Mouse (Mus musculus): ENCODE data around the gene Usp21. TPM values are rescaled to one million over a fixed set of nuclear protein-coding genes. Genes with fewer than 3 reads are reported as not detected.

Usp21 gene
- polyA plus RNA-seq, 1 experiment from 2014 or later: 59.1 TPM

DNA sequence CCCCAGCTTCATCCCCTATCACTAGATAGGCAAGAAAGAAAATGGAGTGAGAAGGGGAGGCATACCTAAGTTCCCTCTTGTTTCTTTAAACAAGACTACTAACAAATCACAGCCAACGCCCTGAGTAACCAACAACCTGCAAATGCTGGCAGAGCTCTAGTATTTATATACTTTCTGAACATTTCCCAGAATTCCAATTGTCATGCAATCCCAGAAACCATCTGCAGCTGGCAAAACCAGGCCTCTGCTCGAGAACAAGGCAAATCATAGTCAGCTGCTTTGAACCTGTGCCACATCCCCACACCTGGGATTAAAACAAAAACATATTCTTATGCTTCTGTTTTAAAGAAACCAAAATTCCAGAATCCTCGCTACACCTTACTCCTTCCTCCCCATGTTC lies 5.6 kb upstream of the Usp21 start:
- Histone ChIP-seq H3K27ac (ENCODE audit: low read length) (no peak overlapping the region), H3K9me3 (replicated peaks; ENCODE audit: control insufficient read depth, low read length) (no peaks in the 10 kb centered on the region), H3K4me1 (ENCODE audit: control insufficient read depth, insufficient read depth, low read length) (peaks cover 8% of the 10 kb centered on the region), H3K4me3 (replicated peaks; ENCODE audit: low read length) (peak overlapping the region; percentile 82), H3K4me2 (ENCODE audit: low read depth, low read length) (peak overlapping the region; percentile 92), H3K27me3 (ENCODE audit: control insufficient read depth, insufficient read depth, low read length) (peaks cover 5% of the 10 kb centered on the region; the same call in 1 of the 2 replicates), H3K36me3 (ENCODE audit: control insufficient read depth, insufficient read depth, low read length) (0 out of 2 replicates have a peak, but pooled peaks cover 6% of the 10 kb centered on the region), H3K9ac (ENCODE audit: low read length) (no peak overlapping the region)
- ATAC-seq (ENCODE audit: insufficient read depth, low FRiP score): no peak
- 77% methylated on average over 3 of the region's 3 CpGs for WGBS

DNA sequence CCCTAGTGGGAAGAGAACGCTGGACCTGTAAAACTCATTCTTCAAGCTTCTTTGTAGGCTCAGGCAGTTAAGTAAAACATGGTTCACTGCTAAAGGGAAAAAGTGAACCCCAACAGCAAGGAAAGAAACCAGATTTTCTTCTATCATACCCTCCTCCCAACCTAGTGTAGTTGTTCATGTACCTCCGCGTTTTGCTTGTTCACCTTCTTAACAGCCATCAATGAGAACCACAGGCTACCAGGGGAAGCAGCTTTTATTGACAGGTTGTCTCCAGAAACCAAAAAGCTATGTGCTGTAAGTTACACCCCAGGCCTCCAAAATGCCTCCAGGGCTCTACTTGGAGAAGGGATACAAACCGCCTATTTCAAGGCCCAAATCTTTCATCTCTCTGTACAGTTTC lies 537 bp upstream of the Usp21 start:
- H3K36me3 ChIP-seq (ENCODE audit: control insufficient read depth, insufficient read depth, low read length): 0 out of 2 replicates have a peak, but pooled peaks cover 10% of the 10 kb centered on the region
- no peaks in the 10 kb centered on the region for H3K9me3 ChIP-seq (replicated peaks; ENCODE audit: control insufficient read depth, low read length)
- peaks cover 16% of the 10 kb centered on the region for H3K4me1 ChIP-seq (ENCODE audit: control insufficient read depth, insufficient read depth, low read length)
- no peaks in the 10 kb centered on the region for H3K27me3 ChIP-seq (ENCODE audit: control insufficient read depth, insufficient read depth, low read length)
- H3K9ac ChIP-seq (ENCODE audit: low read length): peak overlapping the region; percentile 99
- ATAC-seq (ENCODE audit: insufficient read depth, low FRiP score): no peak
- 56% methylated on average over 4 of the region's 4 CpGs for WGBS
- 0 out of 2 replicates have a peak overlapping the region, but pooled peaks have one; percentile 99 for H3K4me3 ChIP-seq (replicated peaks; ENCODE audit: low read length)
- H3K4me2 ChIP-seq (ENCODE audit: low read depth, low read length): peak overlapping the region; percentile 80
- H3K27ac ChIP-seq (ENCODE audit: low read length): peak overlapping the region; percentile 31; the same call in 1 of the 2 replicates

DNA sequence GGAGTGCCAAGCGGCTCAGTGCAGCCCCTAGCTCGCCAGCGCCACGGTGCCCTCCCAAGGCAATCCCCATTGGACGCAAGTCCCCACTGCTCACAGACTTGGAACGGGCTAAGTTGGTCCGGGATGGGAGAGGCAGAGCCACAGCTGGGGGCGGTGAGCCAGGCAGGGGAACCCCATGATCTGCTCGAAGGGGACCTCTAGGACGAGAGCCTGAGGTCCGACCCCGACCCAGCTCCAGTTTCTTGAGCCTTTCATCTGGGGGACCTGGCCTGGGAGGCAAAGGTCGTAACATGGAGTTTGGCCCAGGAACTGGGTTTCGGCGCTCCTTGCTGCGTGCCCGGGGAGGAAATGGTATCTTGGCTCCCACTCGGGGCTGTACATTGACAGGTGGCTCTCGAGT lies 1.3 kb downstream of the Usp21 start:
- ATAC-seq (ENCODE audit: insufficient read depth, low FRiP score): no peak
- Histone ChIP-seq H3K27me3 (ENCODE audit: control insufficient read depth, insufficient read depth, low read length) (no peaks in the 10 kb centered on the region), H3K4me1 (ENCODE audit: control insufficient read depth, insufficient read depth, low read length) (peaks cover 23% of the 10 kb centered on the region), H3K9ac (ENCODE audit: low read length) (no peak overlapping the region), H3K27ac (ENCODE audit: low read length) (no peak overlapping the region), H3K36me3 (ENCODE audit: control insufficient read depth, insufficient read depth, low read length) (peaks cover 18% of the 10 kb centered on the region; the same call in 1 of the 2 replicates), H3K9me3 (replicated peaks; ENCODE audit: control insufficient read depth, low read length) (no peaks in the 10 kb centered on the region), H3K4me2 (ENCODE audit: low read depth, low read length) (no peak overlapping the region), H3K4me3 (replicated peaks; ENCODE audit: low read length) (peak overlapping the region; percentile 99; the same call in 1 of the 2 replicates)
- 86% methylated on average over 19 of the region's 19 CpGs for WGBS

DNA sequence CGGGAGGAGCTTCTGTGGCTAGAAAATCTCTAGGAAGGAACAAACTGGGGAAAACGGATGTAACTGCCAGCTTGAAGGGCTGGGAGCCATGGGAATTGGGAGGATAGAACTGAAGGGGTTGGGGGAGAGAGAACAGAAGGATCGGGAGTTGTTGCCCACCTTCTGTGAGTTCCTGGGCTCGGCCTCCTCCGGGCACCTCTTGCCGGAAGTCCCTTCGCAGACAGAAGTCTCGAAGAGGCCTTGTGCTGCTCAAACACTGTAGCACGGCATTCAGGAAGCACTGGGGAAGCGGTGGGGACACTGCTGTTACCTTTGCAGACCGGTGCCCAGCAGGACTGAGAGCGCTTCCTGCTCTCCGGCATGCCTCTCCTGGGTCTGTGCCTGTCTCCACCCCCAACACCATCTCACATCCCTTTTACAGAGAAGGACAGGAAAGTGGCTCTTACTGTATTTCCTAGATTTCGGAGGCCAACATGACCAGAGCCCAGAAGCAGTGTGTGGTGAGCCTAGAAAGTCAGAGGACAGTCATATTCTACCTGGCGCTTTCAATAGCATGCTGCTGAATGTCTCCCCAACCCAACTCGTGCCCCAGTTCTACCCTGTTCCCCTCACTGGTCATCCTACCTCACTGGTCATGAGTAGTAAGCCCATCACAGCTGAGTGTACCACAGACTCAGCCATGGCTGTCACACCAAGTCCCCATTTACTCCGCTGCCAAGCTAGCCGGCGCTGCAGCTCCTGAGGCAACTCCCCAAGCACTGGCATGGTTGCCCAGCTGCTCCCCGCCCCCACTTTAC lies 2.5 kb downstream of the Usp21 start:
- Histone ChIP-seq H3K9me3 (replicated peaks; ENCODE audit: control insufficient read depth, low read length) (no peaks in the 10 kb centered on the region), H3K4me3 (replicated peaks; ENCODE audit: low read length) (no peak overlapping the region; the same call in 1 of the 2 replicates), H3K36me3 (ENCODE audit: control insufficient read depth, insufficient read depth, low read length) (peaks cover 18% of the 10 kb centered on the region; the same call in 1 of the 2 replicates), H3K27me3 (ENCODE audit: control insufficient read depth, insufficient read depth, low read length) (no peaks in the 10 kb centered on the region), H3K27ac (ENCODE audit: low read length) (peak overlapping the region; percentile 30), H3K4me1 (ENCODE audit: control insufficient read depth, insufficient read depth, low read length) (peaks cover 26% of the 10 kb centered on the region), H3K9ac (ENCODE audit: low read length) (peak overlapping the region; percentile 7; the same call in 1 of the 2 replicates), H3K4me2 (ENCODE audit: low read depth, low read length) (no peak overlapping the region)
- ATAC-seq (ENCODE audit: insufficient read depth, low FRiP score): no peak
- 82% methylated on average over 20 of the region's 20 CpGs for WGBS

DNA sequence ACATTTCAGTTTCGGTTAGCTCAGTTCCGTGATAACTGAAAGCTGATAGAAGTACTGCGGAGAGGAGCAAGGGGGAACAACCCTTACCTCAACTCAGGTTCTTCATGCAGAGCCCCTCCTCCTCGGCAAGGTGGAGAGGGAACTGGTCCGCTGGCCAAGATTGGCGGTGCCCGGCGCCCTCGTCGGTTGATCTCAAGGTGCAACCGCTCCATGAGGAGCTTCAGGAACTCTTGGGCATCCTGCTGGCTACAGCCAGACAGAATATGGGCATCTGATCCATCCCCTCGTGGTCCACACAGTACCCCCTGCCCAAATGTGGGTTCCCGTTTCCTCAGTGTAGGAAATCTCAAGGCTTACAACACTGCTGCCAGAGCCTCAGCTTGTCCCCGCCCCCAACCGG lies 3.3 kb downstream of the Usp21 start:
- no peak for ATAC-seq (ENCODE audit: insufficient read depth, low FRiP score)
- no peaks in the 10 kb centered on the region for H3K9me3 ChIP-seq (replicated peaks; ENCODE audit: control insufficient read depth, low read length)
- peak overlapping the region; percentile 7; the same call in 1 of the 2 replicates for H3K9ac ChIP-seq (ENCODE audit: low read length)
- peaks cover 18% of the 10 kb centered on the region; the same call in 1 of the 2 replicates for H3K36me3 ChIP-seq (ENCODE audit: control insufficient read depth, insufficient read depth, low read length)
- H3K27me3 ChIP-seq (ENCODE audit: control insufficient read depth, insufficient read depth, low read length): no peaks in the 10 kb centered on the region
- no peak overlapping the region for H3K4me3 ChIP-seq (replicated peaks; ENCODE audit: low read length)
- peaks cover 31% of the 10 kb centered on the region for H3K4me1 ChIP-seq (ENCODE audit: control insufficient read depth, insufficient read depth, low read length)
- no peak overlapping the region for H3K27ac ChIP-seq (ENCODE audit: low read length)
- WGBS: 89% methylated on average over 15 of the region's 15 CpGs
- H3K4me2 ChIP-seq (ENCODE audit: low read depth, low read length): no peak overlapping the region

DNA sequence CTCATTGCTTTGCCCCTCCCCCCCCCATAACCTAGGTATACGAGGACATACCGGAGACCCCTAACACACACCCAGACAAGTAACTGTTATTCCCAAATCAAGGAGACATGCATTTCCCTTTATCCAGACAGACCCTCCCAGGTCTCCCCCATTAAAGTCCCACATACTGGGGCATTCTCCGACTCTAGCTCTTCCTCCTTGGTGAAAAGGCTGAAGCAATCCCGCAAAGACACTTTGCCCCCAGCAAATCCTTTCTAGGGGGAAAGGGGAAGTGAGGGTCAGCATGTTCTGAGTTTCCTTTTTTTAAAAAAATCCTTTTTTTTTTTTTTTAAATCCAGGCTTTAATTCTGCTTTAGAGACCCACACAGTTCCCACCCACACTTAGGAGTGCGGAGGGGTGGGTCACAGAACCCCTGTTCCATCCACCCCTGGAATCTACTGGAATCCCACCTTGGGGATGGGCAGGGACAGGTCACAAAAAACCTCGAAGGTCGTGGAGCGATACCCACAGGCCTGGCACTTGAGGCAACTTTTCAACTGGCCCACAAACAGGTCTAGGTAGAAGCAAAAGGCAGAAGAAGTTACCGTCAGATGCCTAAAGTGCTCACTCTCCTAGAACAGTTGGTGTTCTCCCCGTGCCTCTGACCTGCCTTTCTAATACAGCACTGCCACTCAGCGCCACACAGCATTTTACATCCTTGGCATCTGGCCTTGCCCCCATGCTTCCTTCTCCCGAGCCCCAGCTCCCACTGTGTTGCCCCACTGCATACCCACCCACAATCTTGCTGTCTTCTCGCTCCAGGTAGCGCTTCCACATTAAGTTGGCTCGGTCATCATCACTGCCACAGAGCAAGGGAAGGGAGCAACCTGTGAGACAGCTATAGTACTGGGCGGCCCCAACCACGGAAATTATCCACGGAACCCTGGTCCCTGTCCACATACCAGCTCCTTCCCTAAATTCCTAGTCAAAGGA lies 4.3 kb downstream of the Usp21 start:
- H3K9me3 ChIP-seq (replicated peaks; ENCODE audit: control insufficient read depth, low read length): no peaks in the 10 kb centered on the region
- 89% methylated on average over 18 of the region's 18 CpGs for WGBS
- H3K4me1 ChIP-seq (ENCODE audit: control insufficient read depth, insufficient read depth, low read length): peaks cover 31% of the 10 kb centered on the region
- no peak overlapping the region for H3K4me3 ChIP-seq (replicated peaks; ENCODE audit: low read length)
- H3K27me3 ChIP-seq (ENCODE audit: control insufficient read depth, insufficient read depth, low read length): no peaks in the 10 kb centered on the region
- no peak for ATAC-seq (ENCODE audit: insufficient read depth, low FRiP score)
- peaks cover 13% of the 10 kb centered on the region; the same call in 1 of the 2 replicates for H3K36me3 ChIP-seq (ENCODE audit: control insufficient read depth, insufficient read depth, low read length)
- no peak overlapping the region for H3K4me2 ChIP-seq (ENCODE audit: low read depth, low read length)
- no peak overlapping the region for H3K9ac ChIP-seq (ENCODE audit: low read length)
- H3K27ac ChIP-seq (ENCODE audit: low read length): no peak overlapping the region

DNA sequence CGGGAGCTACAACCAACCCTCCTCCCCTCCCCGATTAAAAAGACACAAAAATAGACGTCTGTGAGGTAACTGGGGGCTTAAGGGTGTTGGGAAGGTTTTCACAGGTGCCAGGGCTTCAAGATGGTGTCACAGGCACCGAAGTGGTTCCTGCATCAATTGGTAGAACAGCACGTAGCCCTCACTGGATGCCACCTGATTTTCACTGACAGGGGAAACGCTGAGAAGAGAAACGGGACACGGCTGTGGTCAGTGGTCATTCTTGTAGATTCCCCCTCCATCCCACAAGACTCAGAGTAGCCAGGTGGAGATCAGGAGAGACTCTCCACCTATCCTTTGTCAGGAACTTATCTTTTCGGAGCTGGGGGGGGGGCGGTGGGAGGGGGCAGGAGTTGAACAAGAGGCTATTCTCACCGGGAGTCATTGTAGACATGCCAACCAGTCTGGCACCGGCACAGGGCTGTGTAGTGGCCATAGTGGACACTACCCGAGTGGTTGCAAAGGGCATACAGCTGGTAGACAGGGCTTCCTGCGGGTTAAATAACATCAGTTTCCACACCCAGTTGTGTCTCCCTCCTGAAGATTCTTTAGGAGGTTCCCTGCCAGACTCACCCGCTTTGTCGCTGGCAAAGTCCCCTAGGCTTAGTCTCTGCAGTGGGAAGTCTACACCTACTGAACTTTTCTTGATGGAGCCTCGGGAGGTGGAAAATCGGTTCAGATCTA lies 5.5 kb downstream of the Usp21 start:
- H3K27me3 ChIP-seq (ENCODE audit: control insufficient read depth, insufficient read depth, low read length): no peaks in the 10 kb centered on the region
- H3K9ac ChIP-seq (ENCODE audit: low read length): peak overlapping the region; percentile 32; the same call in 1 of the 2 replicates
- 76% methylated on average over 18 of the region's 18 CpGs for WGBS
- peak overlapping the region; percentile 78 for H3K4me3 ChIP-seq (replicated peaks; ENCODE audit: low read length)
- peak overlapping the region; percentile 70 for H3K4me2 ChIP-seq (ENCODE audit: low read depth, low read length)
- H3K27ac ChIP-seq (ENCODE audit: low read length): no peak overlapping the region; the same call in 1 of the 2 replicates
- no peaks in the 10 kb centered on the region for H3K9me3 ChIP-seq (replicated peaks; ENCODE audit: control insufficient read depth, low read length)
- peaks cover 25% of the 10 kb centered on the region for H3K4me1 ChIP-seq (ENCODE audit: control insufficient read depth, insufficient read depth, low read length)
- H3K36me3 ChIP-seq (ENCODE audit: control insufficient read depth, insufficient read depth, low read length): peaks cover 12% of the 10 kb centered on the region; the same call in 1 of the 2 replicates
- no peak for ATAC-seq (ENCODE audit: insufficient read depth, low FRiP score)

DNA sequence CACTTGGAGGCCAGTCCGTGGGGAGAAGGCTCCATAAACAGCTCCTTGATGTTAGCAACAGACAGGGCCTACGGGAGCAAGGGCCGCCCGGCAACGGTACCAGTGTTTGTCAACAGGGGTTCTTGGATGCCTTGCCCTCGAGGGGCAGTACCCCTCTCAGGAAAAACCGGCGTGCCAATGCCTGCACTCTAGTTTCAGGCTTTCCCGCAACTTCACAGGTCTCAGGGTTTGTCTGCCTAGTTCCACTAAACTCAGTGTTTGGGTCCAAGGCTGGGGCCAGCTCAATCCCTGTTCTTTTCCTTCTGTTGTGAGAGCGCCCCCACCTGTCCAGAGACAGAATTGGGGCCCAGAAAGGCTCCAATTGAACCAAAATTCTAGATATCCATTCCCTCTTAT lies 6.3 kb downstream of the Usp21 start:
- no peaks in the 10 kb centered on the region for H3K9me3 ChIP-seq (replicated peaks; ENCODE audit: control insufficient read depth, low read length)
- peaks cover 12% of the 10 kb centered on the region; the same call in 1 of the 2 replicates for H3K36me3 ChIP-seq (ENCODE audit: control insufficient read depth, insufficient read depth, low read length)
- ATAC-seq (ENCODE audit: insufficient read depth, low FRiP score): peak; percentile 49
- peak overlapping the region; percentile 78 for H3K4me3 ChIP-seq (replicated peaks; ENCODE audit: low read length)
- H3K27ac ChIP-seq (ENCODE audit: low read length): peak overlapping the region; percentile 87
- H3K4me1 ChIP-seq (ENCODE audit: control insufficient read depth, insufficient read depth, low read length): peaks cover 18% of the 10 kb centered on the region
- H3K4me2 ChIP-seq (ENCODE audit: low read depth, low read length): peak overlapping the region; percentile 70
- H3K27me3 ChIP-seq (ENCODE audit: control insufficient read depth, insufficient read depth, low read length): no peaks in the 10 kb centered on the region
- 2% methylated on average over 10 of the region's 10 CpGs for WGBS
- peak overlapping the region; percentile 73 for H3K9ac ChIP-seq (ENCODE audit: low read length)
